Mouse (Mus musculus) CH12.LX (cell line): Measurements from ENCODE around the gene Krt18. TPM values are rescaled to one million over a fixed set of nuclear protein-coding genes. Genes with fewer than 3 reads are reported as not detected.

Source experiments
- DNase-seq: peaks from one replicate; pipeline ENCODE4 v3.0.0-alpha.2; 2013; ENCODE audit errors: extremely low read depth
- H3K27ac ChIP-seq: 2 replicates; pipeline ENCODE4 v1.5.1; 2012; ENCODE audit warnings: low read depth, mild to moderate bottlenecking, control low read depth, moderate library complexity; ENCODE audit not compliant: insufficient read depth
- H3K27me3 ChIP-seq: replicated peaks from 2 replicates; pipeline ENCODE3; 2012; ENCODE audit warnings: inconsistent platforms
- H3K36me3 ChIP-seq, 2 experiments: replicated peaks in 1 of 2; 2 replicates each; pipeline versions ENCODE3 to v1.6.1; 2012; ENCODE audit warnings: inconsistent platforms in 1 of 2, low read length in 1 of 2, mild to moderate bottlenecking in 1 of 2, mixed read lengths in 1 of 2, moderate library complexity in 1 of 2; ENCODE audit not compliant: control insufficient read depth in 1 of 2, insufficient read depth in 1 of 2
- H3K4me1 ChIP-seq, 2 experiments: 2 replicates each; pipeline ENCODE4 v1.6.1; 2012; ENCODE audit warnings: inconsistent platforms in 1 of 2, moderate library complexity in 1 of 2; ENCODE audit not compliant: insufficient read depth in 2 of 2, control insufficient read depth in 1 of 2
- H3K4me2 ChIP-seq: 2 replicates; pipeline ENCODE4 v1.6.1; 2012; ENCODE audit warnings: low read depth, mild to moderate bottlenecking, control low read depth; ENCODE audit not compliant: poor library complexity, insufficient read depth, severe bottlenecking
- H3K4me3 ChIP-seq, 3 experiments: fragments of 150-350 bp in 1 of 3; sonication (generic) in 1 of 3; replicated peaks in 1 of 3; 2 replicates each; pipeline versions ENCODE3 to v1.5.1; 2011 to 2012; ENCODE audit warnings: low read depth in 2 of 3, low read length in 2 of 3, mild to moderate bottlenecking in 2 of 3, moderate library complexity in 2 of 3, control low read depth in 1 of 3, improper control_type of control experiment in 1 of 3, inconsistent platforms in 1 of 3, mixed read lengths in 1 of 3; ENCODE audit not compliant: poor library complexity in 1 of 3
- H3K79me2 ChIP-seq: replicated peaks from 2 replicates; pipeline ENCODE4 v1.6.1; 2012; ENCODE audit warnings: mild to moderate bottlenecking, moderate library complexity; ENCODE audit not compliant: control insufficient read depth, poor library complexity, insufficient read depth, severe bottlenecking; ENCODE audit errors: extremely low read depth
- H3K9ac ChIP-seq: 2 replicates; pipeline ENCODE4 v1.6.1; 2012; ENCODE audit warnings: low read depth, mild to moderate bottlenecking, control low read depth, moderate library complexity; ENCODE audit not compliant: insufficient read depth
- H3K9me3 ChIP-seq: replicated peaks from 2 replicates; pipeline ENCODE3; 2012; ENCODE audit warnings: low read length, inconsistent platforms, mixed read lengths
- BHLHE40 ChIP-seq: IDR thresholded peaks from 2 replicates; pipeline ENCODE4 v1.6.1; 2011; ENCODE audit warnings: mild to moderate bottlenecking, low read depth, low read length, improper control_type of control experiment
- CHD1 ChIP-seq: IDR thresholded peaks from 2 replicates; pipeline ENCODE4 v1.6.1; 2012; ENCODE audit warnings: low read depth, low read length, improper control_type of control experiment, inconsistent platforms
- CHD2 ChIP-seq: IDR thresholded peaks from 2 replicates; pipeline ENCODE4 v1.6.1; 2011; ENCODE audit warnings: low read length, improper control_type of control experiment
- ETS1 ChIP-seq: conservative IDR thresholded peaks from 2 replicates; pipeline ENCODE4 v1.6.1; 2012; ENCODE audit warnings: low read depth, mild to moderate bottlenecking, inconsistent platforms, low read length, improper control_type of control experiment, moderate library complexity
- GABPA ChIP-seq: IDR thresholded peaks from 2 replicates; pipeline ENCODE4 v1.6.1; 2012; ENCODE audit warnings: low read depth, low read length, improper control_type of control experiment, inconsistent platforms; ENCODE audit not compliant: insufficient replicate concordance
- IRF4 ChIP-seq: IDR thresholded peaks from 2 replicates; pipeline ENCODE4 v1.6.1; 2014; ENCODE audit warnings: low read depth, mild to moderate bottlenecking, inconsistent platforms, low read length, improper control_type of control experiment
- JUN ChIP-seq: IDR thresholded peaks from 2 replicates; pipeline ENCODE4 v1.6.1; 2011; ENCODE audit warnings: low read depth, mild to moderate bottlenecking, low read length, improper control_type of control experiment, moderate library complexity; ENCODE audit not compliant: insufficient read depth
- JUND ChIP-seq: conservative IDR thresholded peaks from 2 replicates; pipeline ENCODE4 v1.6.1; 2011; ENCODE audit warnings: low read depth, low read length, improper control_type of control experiment
- MAFK ChIP-seq: IDR thresholded peaks from 2 replicates; pipeline ENCODE4 v1.6.1; 2011; ENCODE audit warnings: low read length, improper control_type of control experiment; ENCODE audit not compliant: insufficient replicate concordance
- MAX ChIP-seq: IDR thresholded peaks from 2 replicates; pipeline ENCODE4 v1.6.1; 2011; ENCODE audit warnings: low read length, improper control_type of control experiment
- MAZ ChIP-seq: IDR thresholded peaks from 2 replicates; pipeline ENCODE4 v1.6.1; 2012; ENCODE audit warnings: low read depth, mild to moderate bottlenecking, inconsistent platforms, low read length, improper control_type of control experiment, moderate library complexity
- MXI1 ChIP-seq: IDR thresholded peaks from 2 replicates; pipeline ENCODE4 v1.6.1; 2011; ENCODE audit warnings: mild to moderate bottlenecking, low read depth, low read length, improper control_type of control experiment
- MYC ChIP-seq: IDR thresholded peaks from 2 replicates; pipeline ENCODE4 v1.6.1; 2011; ENCODE audit warnings: low read depth, mild to moderate bottlenecking, improper control_type of control experiment, low read length
- NRF1 ChIP-seq: IDR thresholded peaks from 2 replicates; pipeline ENCODE4 v1.6.1; 2014; ENCODE audit warnings: low read depth, mild to moderate bottlenecking, inconsistent platforms, low read length, improper control_type of control experiment, moderate library complexity
- PAX5 ChIP-seq: IDR thresholded peaks from 2 replicates; pipeline ENCODE4 v1.6.1; 2012; ENCODE audit warnings: low read length, inconsistent platforms, mixed read lengths
- POLR2A ChIP-seq: IDR thresholded peaks from 2 replicates; pipeline ENCODE4 v1.6.1; 2011; ENCODE audit warnings: low read depth, mild to moderate bottlenecking, improper control_type of control experiment, low read length
- RAD21 ChIP-seq: IDR thresholded peaks from 2 replicates; pipeline ENCODE4 v1.6.1; 2011; ENCODE audit warnings: low read depth, mild to moderate bottlenecking, low read length, improper control_type of control experiment, moderate library complexity
- RCOR1 ChIP-seq: conservative IDR thresholded peaks from 2 replicates; pipeline ENCODE4 v1.6.1; 2012; ENCODE audit warnings: low read depth, mild to moderate bottlenecking, inconsistent platforms, low read length, improper control_type of control experiment
- SIN3A ChIP-seq: IDR thresholded peaks from 2 replicates; pipeline ENCODE4 v1.6.1; 2012; ENCODE audit warnings: low read length, improper control_type of control experiment, inconsistent platforms
- TBP ChIP-seq: conservative IDR thresholded peaks from 2 replicates; pipeline ENCODE4 v1.6.1; 2011; ENCODE audit warnings: low read depth, low read length, improper control_type of control experiment
- TCF12 ChIP-seq: IDR thresholded peaks from 2 replicates; pipeline ENCODE4 v1.6.1; 2014; ENCODE audit warnings: low read depth, mild to moderate bottlenecking, inconsistent platforms, low read length, improper control_type of control experiment
- UBTF ChIP-seq: IDR thresholded peaks from 2 replicates; pipeline ENCODE4 v1.6.1; 2012; ENCODE audit warnings: low read depth, mild to moderate bottlenecking, inconsistent platforms, low read length, improper control_type of control experiment, moderate library complexity
- USF1 ChIP-seq: IDR thresholded peaks from 2 replicates; pipeline ENCODE4 v1.6.1; 2014; ENCODE audit warnings: low read depth, mild to moderate bottlenecking, inconsistent platforms, low read length, improper control_type of control experiment
- ZC3H11A ChIP-seq: IDR thresholded peaks from 2 replicates; pipeline ENCODE4 v1.6.1; 2012; ENCODE audit warnings: low read depth, mild to moderate bottlenecking, inconsistent platforms, low read length, improper control_type of control experiment
- ZKSCAN1 ChIP-seq: IDR thresholded peaks from 2 replicates; pipeline ENCODE4 v1.6.1; 2012; ENCODE audit warnings: low read depth, inconsistent platforms, low read length, improper control_type of control experiment, borderline replicate concordance
- ZMIZ1 ChIP-seq: IDR thresholded peaks from 2 replicates; pipeline ENCODE4 v1.6.1; 2012; ENCODE audit warnings: low read depth, mild to moderate bottlenecking, inconsistent platforms, low read length, improper control_type of control experiment
- ZNF384 ChIP-seq: IDR thresholded peaks from 2 replicates; pipeline ENCODE4 v1.6.1; 2012; ENCODE audit warnings: low read depth, low read length, improper control_type of control experiment, inconsistent platforms
- dilution Hi-C: fragments of 300-500 bp; cut with MboI; formaldehyde crosslinking; loops from 2 replicates; pipeline ENCODE4 v1.14.3; 2020; ENCODE audit warnings: low sequenced_read_pairs; ENCODE audit not compliant: extremely low pct_unique_long_range_greater_than_20kb, extremely low pct_ligation_motif_present
- in situ Hi-C: fragments of 300-500 bp; cut with MboI; formaldehyde crosslinking; loops from 3 replicates; pipeline ENCODE4 v1.14.3; 2019; ENCODE audit warnings: low sequenced_read_pairs, low pct_ligation_motif_present, low pct_unique_long_range_greater_than_20kb, mixed read lengths
- polyA plus RNA-seq: library from polyadenylated mRNA; unstranded; fragments of >175 nt; gene quantifications from 2 replicates; pipeline ENCODE4 v1.2.1, GENCODE M21; 2012; ENCODE audit warnings: low read depth; ENCODE audit not compliant: insufficient read length
- total RNA-seq, 2 experiments: library from RNA; depleted of rRNA; stranded (reverse); fragments of 300-350 nt in 1 of 2; fragments of >200 nt in 1 of 2; gene quantifications; 2 replicates each; pipeline ENCODE4 v1.2.3; 2012 to 2014

The Krt18 gene
- total and polyA plus RNA-seq, 3 experiments, result 0.21 TPM; not detected in 2

DNA sequence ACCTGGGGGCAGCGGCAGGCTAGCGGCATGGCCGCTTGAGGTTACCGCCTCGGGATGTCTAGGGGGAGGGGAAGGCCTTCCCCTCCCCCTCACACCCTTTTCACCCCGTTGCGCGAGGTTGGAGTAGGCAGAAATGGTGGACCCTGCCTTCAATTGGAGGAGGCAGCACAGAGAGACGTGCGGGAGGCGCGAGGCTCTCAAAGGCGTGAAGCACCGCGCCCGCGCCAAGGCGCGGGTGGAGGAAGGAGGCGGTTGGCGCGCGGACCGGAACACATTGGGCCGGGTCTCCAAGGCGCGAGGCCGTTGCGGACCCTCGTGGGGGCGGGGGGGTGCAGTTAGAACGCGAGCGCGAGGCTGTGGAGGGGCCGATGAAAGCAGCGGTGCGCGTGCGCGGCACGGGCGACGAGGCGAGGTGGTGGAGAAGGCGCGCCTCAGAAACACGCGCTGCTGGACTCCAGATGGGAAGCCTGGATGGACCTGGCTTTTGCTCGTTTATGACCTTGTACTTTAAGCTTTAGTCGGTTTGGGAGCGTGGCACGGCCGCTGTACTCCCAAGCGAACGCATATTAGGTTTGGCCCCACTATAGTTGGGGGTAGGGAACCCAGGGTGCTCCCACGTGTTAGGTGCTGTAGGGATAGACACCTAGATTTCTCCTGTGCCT is 46.2 kb downstream of the Krt18 start:
- Histone ChIP-seq H3K79me2 (peaks cover 51% of the 10 kb centered on the region), H3K9ac (peak overlapping the region; percentile 92), H3K4me2 (peak overlapping the region; percentile 100), H3K27me3 (no peaks in the 10 kb centered on the region), H3K4me1 (peaks cover 10 to 63% of the 10 kb centered on the region in 2 experiments), H3K36me3 (peaks cover 3 to 21% of the 10 kb centered on the region in 2 experiments), H3K27ac (peak overlapping the region; percentile 71), H3K9me3 (no peaks in the 10 kb centered on the region), H3K4me3 (peak overlapping the region; percentile 92 to 99 (median 94))
- TF ChIP-seq ETS1, result 0 out of 2 replicates have a peak, but pooled peaks have one; percentile 3
- TF ChIP-seq MAZ, result peak; percentile 35; the same call in 1 of the 2 replicates
- peak; percentile 96 for TF ChIP-seq CHD2
- peak; percentile 92 for TF ChIP-seq MAX
- TF ChIP-seq RAD21, result no peak
- TF ChIP-seq ZC3H11A, result no peak
- TF ChIP-seq ZNF384, result no peak
- TF ChIP-seq TBP, result 0 out of 2 replicates have a peak, but pooled peaks have one; percentile 19
- no peak for TF ChIP-seq USF1
- TF ChIP-seq MAFK, result no peak
- no peak for TF ChIP-seq JUN
- TF ChIP-seq RCOR1, result no peak
- 0 out of 2 replicates have a peak, but pooled peaks have one; percentile 6 for TF ChIP-seq SIN3A
- no peak for TF ChIP-seq ZMIZ1
- peak; percentile 84 for TF ChIP-seq BHLHE40
- peak; percentile 97 for TF ChIP-seq MXI1
- TF ChIP-seq IRF4, result no peak
- peak; percentile 5; the same call in 1 of the 2 replicates for TF ChIP-seq TCF12
- no peak for TF ChIP-seq GABPA
- TF ChIP-seq POLR2A, result peak; percentile 4; the same call in 1 of the 2 replicates
- TF ChIP-seq NRF1, result peak; percentile 85
- no peak for TF ChIP-seq PAX5
- peak; percentile 99 for TF ChIP-seq MYC
- TF ChIP-seq CHD1, result no peak
- no peak for TF ChIP-seq ZKSCAN1
- no peak for TF ChIP-seq JUND
- peak; percentile 59 for TF ChIP-seq UBTF
- peak; percentile 65 for DNase-seq
- in situ Hi-C loops, result loop anchor here (5.0 kb wide), 1 partner anchor 752 kb away; no protein-coding TSS in a partner anchor
- dilution Hi-C loops, result no loop called here
